Mouse (Mus musculus) central nervous system, embryonic 11.5 days (tissue): ENCODE results near the gene Srarp. TPM values are rescaled to one million over a fixed set of nuclear protein-coding genes. Genes with fewer than 3 reads are reported as not detected.

Experiments used
- polyA plus RNA-seq: library from polyadenylated mRNA; depleted of rRNA; stranded (reverse); fragments of >200 nt; gene quantifications from 2 replicates; pipeline ENCODE4 v1.2.3, GENCODE M21; 2012; rRNA removed

Srarp gene
- polyA plus RNA-seq = 0.09 TPM in 1 of 2 replicates, not detected in the other

GRCm38 (mm10) chr4:141435974-141436373 lies at the start of gene Srarp:
Gene Srarp, minus strand, starts transcription at chr4:141436105.

GRCm38 (mm10) chr4:141444451-141445327 lies 8.8 kb upstream of the Srarp start, which contains the start of gene Zbtb17:
Gene Zbtb17, plus strand, starts transcription at chr4:141444654.

GRCm38 (mm10) chr4:141420192-141420829 lies 15.6 kb downstream of the Srarp start, which contains the start of gene Hspb7:
Gene Hspb7, plus strand, starts transcription at chr4:141420779.

GRCm38 (mm10) chr4:141415924-141416323 lies 20.0 kb downstream of the Srarp start, which contains the start of gene Clcnkb:
Gene Clcnkb, minus strand, starts transcription at chr4:141416014.

GRCm38 (mm10) chr4:141398545-141398944 lies 37.4 kb downstream of the Srarp start, which contains the start of gene Clcnka:
Gene Clcnka, minus strand, starts transcription at chr4:141398724.

Other genes with a start within 250 kb of the Srarp start
- gene Rsg1, start 222.1 kb downstream of the Srarp start, polyA plus RNA-seq = 4.7 and 6.5 TPM in 2 replicates
- gene Arhgef19, start 196.6 kb downstream of the Srarp start, polyA plus RNA-seq = 1.4 and 3.9 TPM in 2 replicates
- 7.2 and 7.7 TPM in 2 replicates for gene Epha2, start 134.9 kb downstream of the Srarp start, polyA plus RNA-seq
- gene Fam131c, start 67.9 kb downstream of the Srarp start, polyA plus RNA-seq = 1.1 and 1.8 TPM in 2 replicates
- gene Clcnka, start 37.4 kb downstream of the Srarp start, polyA plus RNA-seq = 0.01 and 0.26 TPM in 2 replicates
- gene Clcnkb, start 20.1 kb downstream of the Srarp start, polyA plus RNA-seq = 0.02 and 0.32 TPM in 2 replicates
- gene Hspb7, start 15.3 kb downstream of the Srarp start, polyA plus RNA-seq = 2.5 and 5.3 TPM in 2 replicates
- gene Zbtb17, start 8.5 kb upstream of the Srarp start, polyA plus RNA-seq = 48.1 and 56.3 TPM in 2 replicates
- 16.7 and 19.1 TPM in 2 replicates for gene Spen, start 102.5 kb upstream of the Srarp start, polyA plus RNA-seq
- 38.0 and 60.0 TPM in 2 replicates for gene Fblim1, start 170.0 kb upstream of the Srarp start, polyA plus RNA-seq
- 0.57 and 0.65 TPM in 2 replicates for gene Tmem82, start 182.5 kb upstream of the Srarp start, polyA plus RNA-seq
- gene Slc25a34, start 187.7 kb upstream of the Srarp start, polyA plus RNA-seq = 0.10 and 0.21 TPM in 2 replicates
- gene Plekhm2, start 228.8 kb upstream of the Srarp start, polyA plus RNA-seq = 20.1 and 29.7 TPM in 2 replicates
- gene Rsc1a1, start 249.5 kb upstream of the Srarp start, polyA plus RNA-seq = 9.8 TPM in 1 of 2 replicates, not detected in the other